Mouse (Mus musculus): ENCODE results near the gene Phactr1. TPM values are rescaled to one million over a fixed set of nuclear protein-coding genes. Genes with fewer than 3 reads are reported as not detected.

Gene Phactr1
- polyA plus RNA-seq, 1 experiment, result 0.35 TPM

- no peaks in the 10 kb centered on the region for H3K4me1 ChIP-seq (ENCODE audit: control insufficient read depth, insufficient read depth, low read length)
These were observed 464.4 kb downstream of the Phactr1 start for GRCm38 (mm10) chr13:43144720-43145418.

DNA sequence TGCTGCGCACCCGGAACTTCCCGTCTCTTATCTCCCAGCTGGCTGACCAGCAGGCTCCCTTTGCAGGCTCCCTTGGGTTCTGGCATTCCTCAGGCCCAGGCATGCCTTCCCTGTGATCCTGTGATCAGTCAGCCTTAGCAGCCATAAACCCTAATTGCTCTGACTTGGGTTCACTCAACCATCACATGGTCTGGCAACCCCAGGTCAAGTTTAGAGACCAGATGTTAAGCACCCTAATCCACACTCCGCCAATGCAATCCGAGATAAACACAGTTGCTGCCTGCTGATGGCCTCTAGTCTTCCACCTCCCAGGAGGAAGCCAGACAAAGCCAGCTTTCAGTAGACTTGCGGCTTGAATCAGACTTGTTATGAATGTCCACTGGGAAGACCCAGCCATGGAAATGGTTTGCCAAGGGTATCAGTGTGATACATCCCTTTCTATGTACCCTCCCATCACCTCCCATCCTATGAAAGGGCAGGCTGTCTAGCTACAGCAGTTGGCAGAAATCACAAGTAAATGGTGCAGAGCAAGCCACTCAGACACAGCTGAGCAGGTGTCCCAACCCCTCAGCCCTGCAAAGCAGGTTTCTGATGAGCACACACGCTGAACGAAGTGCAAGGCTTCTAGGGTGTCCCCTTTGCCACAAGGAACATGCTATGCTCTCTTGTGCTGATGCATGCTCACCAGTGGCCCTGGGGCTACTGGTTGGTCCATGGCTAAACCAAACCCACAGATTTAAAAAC lies 466.3 kb downstream of the Phactr1 start:
- WGBS, result 82% methylated on average over 8 of the region's 8 CpGs
- Histone ChIP-seq H3K4me3 (replicated peaks; ENCODE audit: control insufficient read depth, low read depth, low read length) (no peak overlapping the region), H3K4me1 (ENCODE audit: control insufficient read depth, insufficient read depth, low read length) (no peaks in the 10 kb centered on the region), H3K27ac (ENCODE audit: control insufficient read depth, insufficient read depth, low read depth, low read length, poor library complexity) (no peak overlapping the region)
- TF ChIP-seq CTCF (IDR thresholded peaks at IDR 0.05; ENCODE audit: control insufficient read depth, insufficient read depth, low read length), result no peak
- TF ChIP-seq POLR2A (IDR thresholded peaks at IDR 0.05; ENCODE audit: borderline replicate concordance, control insufficient read depth, low read depth, low read length), result no peak

More at GRCm38 (mm10) chr13:43144720-43145418, 464.4 kb downstream of the Phactr1 start:
- 77% methylated on average over 7 of the region's 7 CpGs for WGBS
- TF ChIP-seq POLR2A (IDR thresholded peaks at IDR 0.05; ENCODE audit: borderline replicate concordance, control insufficient read depth, low read depth, low read length) (no peak), CTCF (IDR thresholded peaks at IDR 0.05; ENCODE audit: control insufficient read depth, insufficient read depth, low read length) (no peak)
- no peak overlapping the region for H3K4me3 ChIP-seq (replicated peaks; ENCODE audit: control insufficient read depth, low read depth, low read length)
- no peak overlapping the region for H3K27ac ChIP-seq (ENCODE audit: control insufficient read depth, insufficient read depth, low read depth, low read length, poor library complexity)

DNA sequence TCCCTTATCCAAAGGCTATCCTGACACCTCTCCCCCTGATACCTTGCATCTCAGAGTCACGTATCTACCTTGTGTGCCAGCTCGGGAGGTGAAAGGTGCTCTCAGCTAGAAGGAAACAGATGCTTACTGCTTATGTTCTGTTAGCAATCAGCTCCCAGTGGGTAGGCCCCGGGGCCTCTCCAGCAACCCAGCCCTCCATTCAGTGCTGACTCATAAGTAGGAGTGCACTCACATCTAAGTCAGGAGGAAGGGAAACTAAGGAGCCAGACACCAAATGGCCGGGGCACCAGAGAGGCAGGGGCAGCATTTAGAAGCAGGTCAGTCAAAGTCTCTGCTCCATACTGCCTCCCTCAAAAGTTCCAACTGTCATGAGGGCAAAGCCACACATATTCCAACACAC lies 468.3 kb downstream of the Phactr1 start:
- H3K27ac ChIP-seq (ENCODE audit: control insufficient read depth, insufficient read depth, low read depth, low read length, poor library complexity), result no peak overlapping the region
- no peaks in the 10 kb centered on the region for H3K4me1 ChIP-seq (ENCODE audit: control insufficient read depth, insufficient read depth, low read length)
- WGBS, result 50% methylated on average over 4 of the region's 4 CpGs
- no peak overlapping the region for H3K4me3 ChIP-seq (replicated peaks; ENCODE audit: control insufficient read depth, low read depth, low read length)
- TF ChIP-seq CTCF (IDR thresholded peaks at IDR 0.05; ENCODE audit: control insufficient read depth, insufficient read depth, low read length), result no peak
- TF ChIP-seq POLR2A (IDR thresholded peaks at IDR 0.05; ENCODE audit: borderline replicate concordance, control insufficient read depth, low read depth, low read length), result no peak

DNA sequence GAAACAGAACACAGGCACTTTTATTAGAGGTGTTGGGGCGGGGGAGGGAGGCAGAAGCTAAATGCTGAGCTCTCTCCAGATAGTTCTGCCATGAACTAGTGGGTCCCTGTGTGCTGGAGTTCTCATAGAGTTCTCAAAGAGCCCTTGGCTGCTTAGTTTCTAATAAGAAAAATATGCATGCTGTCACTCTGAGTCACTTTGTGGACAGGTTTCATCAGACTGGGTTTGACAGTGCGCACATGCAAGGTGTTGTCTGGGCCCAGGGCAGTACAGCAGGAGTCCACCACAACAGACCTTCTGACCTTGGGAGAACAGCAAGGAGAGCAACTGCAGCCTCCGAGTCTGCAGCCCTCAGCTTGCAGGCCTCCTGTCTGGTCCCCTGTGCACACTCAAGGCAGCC lies 469.2 kb downstream of the Phactr1 start:
- Histone ChIP-seq H3K27ac (ENCODE audit: control insufficient read depth, insufficient read depth, low read depth, low read length, poor library complexity) (no peak overlapping the region), H3K4me1 (ENCODE audit: control insufficient read depth, insufficient read depth, low read length) (no peaks in the 10 kb centered on the region), H3K4me3 (replicated peaks; ENCODE audit: control insufficient read depth, low read depth, low read length) (no peak overlapping the region)
- TF ChIP-seq POLR2A (IDR thresholded peaks at IDR 0.05; ENCODE audit: borderline replicate concordance, control insufficient read depth, low read depth, low read length) (no peak), CTCF (IDR thresholded peaks at IDR 0.05; ENCODE audit: control insufficient read depth, insufficient read depth, low read length) (no peak)
- 79% methylated on average over 3 of the region's 3 CpGs for WGBS

DNA sequence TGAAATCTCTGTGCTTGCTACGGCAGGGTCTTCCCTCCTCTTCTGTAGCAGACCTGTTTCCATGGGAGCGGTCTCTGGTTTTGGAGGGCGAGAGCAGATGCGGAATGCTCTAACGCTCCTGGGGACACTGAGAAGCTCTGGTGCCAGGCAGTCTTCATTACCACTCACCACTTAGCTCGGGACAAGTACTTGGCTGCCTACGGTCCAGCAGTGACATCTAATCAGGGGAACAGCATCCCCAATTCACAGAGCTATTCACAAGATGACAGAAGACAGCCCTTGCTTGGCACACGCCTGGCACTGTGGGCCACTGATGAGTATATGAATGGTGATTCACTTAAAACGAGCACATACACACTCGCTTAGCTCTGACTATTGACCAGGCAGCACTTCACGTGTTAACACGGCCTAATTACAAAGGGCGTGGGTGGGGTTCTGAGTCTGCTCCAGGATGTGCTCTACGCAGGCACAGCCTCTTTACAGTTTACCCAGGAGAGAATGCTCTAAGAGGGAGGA lies 471.6 kb downstream of the Phactr1 start:
- no peak overlapping the region for H3K4me3 ChIP-seq (replicated peaks; ENCODE audit: control insufficient read depth, low read depth, low read length)
- WGBS, result 88% methylated on average over 14 of the region's 14 CpGs
- H3K4me1 ChIP-seq (ENCODE audit: control insufficient read depth, insufficient read depth, low read length), result no peaks in the 10 kb centered on the region
- no peak overlapping the region for H3K27ac ChIP-seq (ENCODE audit: control insufficient read depth, insufficient read depth, low read depth, low read length, poor library complexity)
- TF ChIP-seq POLR2A (IDR thresholded peaks at IDR 0.05; ENCODE audit: borderline replicate concordance, control insufficient read depth, low read depth, low read length), result no peak
- TF ChIP-seq CTCF (IDR thresholded peaks at IDR 0.05; ENCODE audit: control insufficient read depth, insufficient read depth, low read length), result no peak

GRCm38 (mm10) chr13:43157370-43157769 lies 476.9 kb downstream of the Phactr1 start:
- WGBS, result 82% methylated on average over 5 of the region's 5 CpGs
- no peak overlapping the region for H3K27ac ChIP-seq (ENCODE audit: control insufficient read depth, insufficient read depth, low read depth, low read length, poor library complexity)
- TF ChIP-seq CTCF (IDR thresholded peaks at IDR 0.05; ENCODE audit: control insufficient read depth, insufficient read depth, low read length) (no peak), POLR2A (IDR thresholded peaks at IDR 0.05; ENCODE audit: borderline replicate concordance, control insufficient read depth, low read depth, low read length) (no peak)

DNA sequence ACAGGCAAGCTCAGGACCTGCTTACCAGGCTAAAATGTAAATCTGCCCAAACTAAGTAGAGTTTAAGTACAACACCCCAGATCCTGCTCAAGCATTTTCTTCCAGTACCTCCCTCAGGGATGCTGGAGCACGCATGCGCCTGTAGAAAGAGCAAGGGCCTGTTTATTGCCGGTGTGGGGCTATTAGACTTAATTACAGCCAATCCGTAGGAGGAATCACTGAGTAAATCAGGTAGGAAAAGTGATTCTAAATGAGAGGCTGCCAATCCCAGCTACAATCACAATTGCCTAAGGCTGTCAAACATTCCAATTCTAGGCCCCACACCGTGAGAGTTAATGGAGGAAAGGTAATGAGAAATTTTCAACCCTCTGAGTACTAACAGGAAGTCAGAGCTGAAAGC lies 477.9 kb downstream of the Phactr1 start:
- Histone ChIP-seq H3K4me1 (ENCODE audit: control insufficient read depth, insufficient read depth, low read length) (no peaks in the 10 kb centered on the region), H3K4me3 (replicated peaks; ENCODE audit: control insufficient read depth, low read depth, low read length) (no peak overlapping the region), H3K27ac (ENCODE audit: control insufficient read depth, insufficient read depth, low read depth, low read length, poor library complexity) (no peak overlapping the region)
- WGBS, result 89% methylated on average over 5 of the region's 5 CpGs
- TF ChIP-seq CTCF (IDR thresholded peaks at IDR 0.05; ENCODE audit: control insufficient read depth, insufficient read depth, low read length), result no peak
- TF ChIP-seq POLR2A (IDR thresholded peaks at IDR 0.05; ENCODE audit: borderline replicate concordance, control insufficient read depth, low read depth, low read length), result no peak

More at GRCm38 (mm10) chr13:43157370-43157769, 476.9 kb downstream of the Phactr1 start:
- Histone ChIP-seq H3K4me3 (replicated peaks; ENCODE audit: control insufficient read depth, low read depth, low read length) (no peak overlapping the region), H3K4me1 (ENCODE audit: control insufficient read depth, insufficient read depth, low read length) (no peaks in the 10 kb centered on the region)

DNA sequence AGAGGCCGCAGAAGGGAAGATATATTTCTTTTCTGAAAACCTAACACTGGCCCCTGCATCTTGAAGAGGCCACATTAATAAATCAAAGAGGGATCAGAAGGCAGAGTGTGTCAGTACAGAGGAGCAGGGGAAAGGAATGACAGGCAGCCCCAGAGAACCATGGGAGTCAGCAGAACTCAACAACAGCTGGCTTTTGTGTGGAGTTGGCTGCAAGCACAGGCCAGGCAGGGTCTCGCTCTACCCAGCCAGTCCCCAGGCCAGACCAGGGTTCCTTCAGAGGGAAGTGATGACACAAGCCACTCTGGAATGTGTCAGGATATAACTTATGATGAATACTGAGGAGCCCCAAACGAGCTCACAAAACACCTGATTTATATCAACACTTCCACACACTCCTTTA lies 479.0 kb downstream of the Phactr1 start:
- Histone ChIP-seq H3K4me1 (ENCODE audit: control insufficient read depth, insufficient read depth, low read length) (no peaks in the 10 kb centered on the region), H3K27ac (ENCODE audit: control insufficient read depth, insufficient read depth, low read depth, low read length, poor library complexity) (no peak overlapping the region), H3K4me3 (replicated peaks; ENCODE audit: control insufficient read depth, low read depth, low read length) (no peak overlapping the region)
- 82% methylated on average over 3 of the region's 3 CpGs for WGBS
- TF ChIP-seq CTCF (IDR thresholded peaks at IDR 0.05; ENCODE audit: control insufficient read depth, insufficient read depth, low read length) (no peak), POLR2A (IDR thresholded peaks at IDR 0.05; ENCODE audit: borderline replicate concordance, control insufficient read depth, low read depth, low read length) (no peak)

All from bone marrow, adult 2 months (tissue).